Mouse (Mus musculus) cortical plate, adult 2 months (tissue): Measurements from ENCODE around the gene Fryl.

Source experiments
- CTCF ChIP-seq: fragments of 200-500 bp; IDR thresholded peaks from 2 replicates; pipeline ENCODE4 v1.5.1; 2011; ENCODE audit warnings: mild to moderate bottlenecking, control low read depth, low read length; ENCODE audit not compliant: insufficient read depth; ENCODE audit errors: extremely low read depth
- POLR2A ChIP-seq: fragments of 200-500 bp; IDR thresholded peaks from 2 replicates; pipeline ENCODE4 v1.6.1; 2011; ENCODE audit warnings: mild to moderate bottlenecking, low read length, control low read depth; ENCODE audit not compliant: insufficient read depth; ENCODE audit errors: extremely low read depth

GRCm38 (mm10) chr5:73280567-73280850 lies 24.1 kb upstream of the Fryl start:
- TF ChIP-seq CTCF: no peak
- no peak for TF ChIP-seq POLR2A
